Mouse (Mus musculus): ENCODE results near the gene Rcn1.

GRCm38 (mm10) chr2:105408511-105408910 is 9.4 kb upstream of the Rcn1 start:
- no peak for TF ChIP-seq POLR2AphosphoS2 (IDR thresholded peaks at IDR 0.05; ENCODE audit: insufficient read length, low read depth)
- no peak for TF ChIP-seq MAX (IDR thresholded peaks at IDR 0.05; ENCODE audit: low read depth)
- TF ChIP-seq USF1 (IDR thresholded peaks at IDR 0.05; ENCODE audit: low read depth) = no peak
- no peak for TF ChIP-seq E2F4 (IDR thresholded peaks at IDR 0.05; ENCODE audit: insufficient read depth)
- TF ChIP-seq MYOD1 (IDR thresholded peaks at IDR 0.05; ENCODE audit: control insufficient read depth in 1 of 3, insufficient read length in 2 of 3, low read depth in 2 of 3) = no peak
- TF ChIP-seq POLR2A (IDR thresholded peaks at IDR 0.05; ENCODE audit: insufficient read length, low read depth) = no peak
- no peak for TF ChIP-seq REST (IDR thresholded peaks at IDR 0.05; ENCODE audit: insufficient read depth, insufficient read length)
- no peak for TF ChIP-seq TCF12 (IDR thresholded peaks at IDR 0.05; ENCODE audit: insufficient read depth, poor library complexity, severe bottlenecking)
- no peak for TF ChIP-seq CEBPB (IDR thresholded peaks at IDR 0.05; ENCODE audit: insufficient read depth, poor library complexity, severe bottlenecking)
